Mouse (Mus musculus): ENCODE data around the gene Sdsl. TPM values are rescaled to one million over a fixed set of nuclear protein-coding genes. Genes with fewer than 3 reads are reported as not detected.

Sdsl gene
- total RNA-seq, 2 experiments from 2014 or later: 7.5 to 8.0 TPM

GRCm38 (mm10) chr5:120495064-120495702 lies 22.6 kb upstream of the Sdsl start:
- DNase-seq (ENCODE audit: low spot score in 2 of 2): peak in 1 of 2 experiments; percentile 37

- no peak for DNase-seq (ENCODE audit: low spot score in 2 of 2)
These were observed 21.3 kb upstream of the Sdsl start for GRCm38 (mm10) chr5:120493873-120494395.

- peak; percentile 22 to 65 for DNase-seq (ENCODE audit: low spot score in 2 of 2)
These were observed 20.8 kb upstream of the Sdsl start for GRCm38 (mm10) chr5:120493440-120493839.

GRCm38 (mm10) chr5:120492437-120492836 lies 19.8 kb upstream of the Sdsl start:
- peak in 1 of 2 experiments; percentile 52 for DNase-seq (ENCODE audit: low spot score in 2 of 2)

- DNase-seq (ENCODE audit: low spot score in 2 of 2): peak in 1 of 2 experiments; percentile 65
These were observed 18.1 kb upstream of the Sdsl start for GRCm38 (mm10) chr5:120490679-120491192.

GRCm38 (mm10) chr5:120487844-120488243 lies 15.2 kb upstream of the Sdsl start:
- DNase-seq (ENCODE audit: low spot score in 2 of 2): no peak

GRCm38 (mm10) chr5:120483399-120483798 lies 10.8 kb upstream of the Sdsl start:
- no peak for DNase-seq (ENCODE audit: low spot score in 2 of 2)

- no peak for DNase-seq (ENCODE audit: low spot score in 2 of 2)
These were observed 8.6 kb upstream of the Sdsl start for GRCm38 (mm10) chr5:120481205-120481604.

GRCm38 (mm10) chr5:120479538-120479937 lies 6.9 kb upstream of the Sdsl start:
- no peak for DNase-seq (ENCODE audit: low spot score in 2 of 2)

- no peak for DNase-seq (ENCODE audit: low spot score in 2 of 2)
These were observed 5.4 kb upstream of the Sdsl start for GRCm38 (mm10) chr5:120477993-120478392.

GRCm38 (mm10) chr5:120476296-120476695 lies 3.7 kb upstream of the Sdsl start, which contains the start of gene Sds:
Gene Sds, plus strand, starts transcription at chr5:120476526.
- DNase-seq (ENCODE audit: low spot score in 2 of 2): no peak

- no peak for DNase-seq (ENCODE audit: low spot score in 2 of 2)
These were observed 3.3 kb upstream of the Sdsl start for GRCm38 (mm10) chr5:120475861-120476260.

- DNase-seq (ENCODE audit: low spot score in 2 of 2): no peak
These were observed 751 bp upstream of the Sdsl start for GRCm38 (mm10) chr5:120473361-120473760.

- no peak for DNase-seq (ENCODE audit: low spot score in 2 of 2)
These were observed 1.1 kb downstream of the Sdsl start for GRCm38 (mm10) chr5:120471538-120471937.

- no peak for DNase-seq (ENCODE audit: low spot score in 2 of 2)
These were observed 3.8 kb downstream of the Sdsl start for GRCm38 (mm10) chr5:120468830-120469229.

GRCm38 (mm10) chr5:120468336-120468735 lies 4.3 kb downstream of the Sdsl start:
- no peak for DNase-seq (ENCODE audit: low spot score in 2 of 2)

GRCm38 (mm10) chr5:120467026-120467425 lies 5.6 kb downstream of the Sdsl start:
- DNase-seq (ENCODE audit: low spot score in 2 of 2): no peak

GRCm38 (mm10) chr5:120465860-120466259 lies 6.8 kb downstream of the Sdsl start:
- no peak for DNase-seq (ENCODE audit: low spot score in 2 of 2)

GRCm38 (mm10) chr5:120465062-120465461 lies 7.5 kb downstream of the Sdsl start:
- no peak for DNase-seq (ENCODE audit: low spot score in 2 of 2)

GRCm38 (mm10) chr5:120464321-120464720 lies 8.3 kb downstream of the Sdsl start:
- no peak for DNase-seq (ENCODE audit: low spot score in 2 of 2)

GRCm38 (mm10) chr5:120461902-120462301 lies 10.7 kb downstream of the Sdsl start:
- no peak for DNase-seq (ENCODE audit: low spot score in 2 of 2)

- no peak for DNase-seq (ENCODE audit: low spot score in 2 of 2)
These were observed 13.5 kb downstream of the Sdsl start for GRCm38 (mm10) chr5:120459133-120459532.

GRCm38 (mm10) chr5:120457628-120458027 lies 15.0 kb downstream of the Sdsl start:
- peak; percentile 27 to 62 for DNase-seq (ENCODE audit: low spot score in 2 of 2)
